Mouse (Mus musculus) intestine, postnatal 0 days (tissue): ENCODE data around the gene Camk2g. TPM values are rescaled to one million over a fixed set of nuclear protein-coding genes. Genes with fewer than 3 reads are reported as not detected.

Experiments used
- ATAC-seq: fragments of 200-750 bp; cut with Nextera tagmentation; 2 replicates; pipeline ENCODE4 v1.8.0; 2017; ENCODE audit warnings: mild to moderate bottlenecking, moderate TSS enrichment, moderate library complexity
- H3K27ac ChIP-seq: fragments of 300-500 bp; sonication (generic); 2 replicates; pipeline ENCODE4 v1.5.1; 2014; ENCODE audit warnings: mild to moderate bottlenecking, low read depth, low read length, moderate library complexity
- H3K27me3 ChIP-seq: fragments of 300-500 bp; sonication (generic); replicated peaks from 2 replicates; pipeline ENCODE4 v1.6.1; 2014; ENCODE audit warnings: low read length, mixed read lengths; ENCODE audit not compliant: control insufficient read depth, insufficient read depth
- H3K36me3 ChIP-seq: fragments of 300-500 bp; sonication (generic); 2 replicates; pipeline ENCODE4 v1.6.1; 2014; ENCODE audit warnings: mild to moderate bottlenecking, moderate library complexity; ENCODE audit not compliant: control insufficient read depth, insufficient read depth
- H3K4me1 ChIP-seq: fragments of 300-500 bp; sonication (generic); replicated peaks from 2 replicates; pipeline ENCODE4 v1.6.1; 2014; ENCODE audit warnings: antibody characterized with exemption, low read length, mixed read lengths; ENCODE audit not compliant: control insufficient read depth, insufficient read depth
- H3K4me2 ChIP-seq: fragments of 300-500 bp; sonication (generic); replicated peaks from 2 replicates; pipeline ENCODE4 v1.6.1; 2014; ENCODE audit warnings: low read depth, mild to moderate bottlenecking, moderate library complexity
- H3K4me3 ChIP-seq: fragments of 300-500 bp; sonication (generic); 2 replicates; pipeline ENCODE4 v1.5.1; 2014; ENCODE audit warnings: low read depth, low read length
- H3K9ac ChIP-seq: fragments of 300-500 bp; sonication (generic); 2 replicates; pipeline ENCODE4 v1.6.1; 2014; ENCODE audit warnings: mild to moderate bottlenecking, low read depth, low read length
- H3K9me3 ChIP-seq: fragments of 300-500 bp; sonication (generic); 2 replicates; pipeline ENCODE4 v1.6.1; 2016; ENCODE audit warnings: mixed run types; ENCODE audit not compliant: control insufficient read depth
- CTCF ChIP-seq: sonication (generic); IDR thresholded peaks from 2 replicates; pipeline ENCODE4 v1.5.1; 2016; ENCODE audit warnings: low read depth, mild to moderate bottlenecking, control low read depth, antibody characterized with exemption, moderate library complexity
- WGBS: fragments of 180-500 bp; shearing (Covaris S2); extraction: QIAGEN DNeasy Blood & Tissue Kit; methylation state at CpG from one replicate; pipeline ENCODE4 v1.1.7; 2014; 5-methylcytosine and 5-hydroxymethylcytosine counted together
- polyA plus RNA-seq: library from polyadenylated mRNA; unstranded; fragments of >200 nt; fragmentation: Nextera tagmentation; extraction: Ambion mirVana; gene quantifications from 2 replicates; pipeline ENCODE4 v1.2.1, GENCODE M21; 2015

Gene Camk2g
- polyA plus RNA-seq, 1 experiment from 2014 or later = 27.6 TPM

GRCm38 (mm10) chr14:20724043-20724442 lies 69.8 kb downstream of the Camk2g start:
- H3K27me3 ChIP-seq = no peaks in the 10 kb centered on the region
- no peak overlapping the region for H3K4me3 ChIP-seq
- 0 out of 2 replicates have a peak, but pooled peaks cover 7% of the 10 kb centered on the region for H3K4me1 ChIP-seq
- peaks cover 92% of the 10 kb centered on the region for H3K36me3 ChIP-seq
- H3K9me3 ChIP-seq = no peaks in the 10 kb centered on the region
- no peak overlapping the region; the same call in 1 of the 2 replicates for H3K27ac ChIP-seq
- ATAC-seq = no peak
- H3K4me2 ChIP-seq = no peak overlapping the region
- WGBS = 12% methylated on average over 5 of the region's 5 CpGs
- H3K9ac ChIP-seq = no peak overlapping the region
- TF ChIP-seq CTCF = peak; percentile 89

GRCm38 (mm10) chr14:20723006-20723405 lies 70.9 kb downstream of the Camk2g start:
- Histone ChIP-seq H3K27me3 (no peaks in the 10 kb centered on the region), H3K4me2 (no peak overlapping the region), H3K4me3 (no peak overlapping the region), H3K36me3 (peaks cover 90% of the 10 kb centered on the region), H3K9me3 (no peaks in the 10 kb centered on the region), H3K9ac (no peak overlapping the region), H3K27ac (no peak overlapping the region), H3K4me1 (0 out of 2 replicates have a peak, but pooled peaks cover 7% of the 10 kb centered on the region)
- TF ChIP-seq CTCF = no peak
- ATAC-seq = no peak
- 92% methylated on average over 12 of the region's 12 CpGs for WGBS

- no peak for TF ChIP-seq CTCF
- no peak overlapping the region for H3K4me3 ChIP-seq
- no peak overlapping the region for H3K4me2 ChIP-seq
- H3K4me1 ChIP-seq = 0 out of 2 replicates have a peak, but pooled peaks cover 7% of the 10 kb centered on the region
- no peak for ATAC-seq
- no peak overlapping the region for H3K9ac ChIP-seq
- WGBS = 90% methylated on average over 4 of the region's 4 CpGs
- H3K9me3 ChIP-seq = no peaks in the 10 kb centered on the region
- H3K36me3 ChIP-seq = peaks cover 91% of the 10 kb centered on the region
- no peaks in the 10 kb centered on the region for H3K27me3 ChIP-seq
- no peak overlapping the region for H3K27ac ChIP-seq
Observed at GRCm38 (mm10) chr14:20721371-20721770, 72.5 kb downstream of the Camk2g start.

GRCm38 (mm10) chr14:20719767-20720166 lies 74.1 kb downstream of the Camk2g start:
- Histone ChIP-seq H3K4me2 (no peak overlapping the region), H3K27ac (no peak overlapping the region), H3K9me3 (no peaks in the 10 kb centered on the region), H3K4me1 (0 out of 2 replicates have a peak, but pooled peaks cover 2% of the 10 kb centered on the region), H3K4me3 (no peak overlapping the region), H3K36me3 (peaks cover 94% of the 10 kb centered on the region), H3K9ac (no peak overlapping the region), H3K27me3 (no peaks in the 10 kb centered on the region)
- no peak for TF ChIP-seq CTCF
- ATAC-seq = no peak
- WGBS = 95% methylated on average over 12 of the region's 12 CpGs

- Histone ChIP-seq H3K27ac (no peak overlapping the region), H3K4me1 (no peaks in the 10 kb centered on the region), H3K9me3 (no peaks in the 10 kb centered on the region), H3K4me2 (no peak overlapping the region), H3K4me3 (no peak overlapping the region), H3K9ac (no peak overlapping the region), H3K36me3 (peaks cover 95% of the 10 kb centered on the region), H3K27me3 (no peaks in the 10 kb centered on the region)
- no peak for TF ChIP-seq CTCF
- WGBS = 92% methylated on average over 10 of the region's 10 CpGs
- no peak for ATAC-seq
Observed at GRCm38 (mm10) chr14:20718443-20718842, 75.4 kb downstream of the Camk2g start.

- H3K4me3 ChIP-seq = no peak overlapping the region
- no peak for TF ChIP-seq CTCF
- peak overlapping the region; percentile 27; the same call in 1 of the 2 replicates for H3K4me2 ChIP-seq
- H3K27ac ChIP-seq = peak overlapping the region; percentile 82
- H3K27me3 ChIP-seq = no peaks in the 10 kb centered on the region
- no peaks in the 10 kb centered on the region for H3K4me1 ChIP-seq
- peak; percentile 74 for ATAC-seq
- peaks cover 78% of the 10 kb centered on the region for H3K36me3 ChIP-seq
- H3K9ac ChIP-seq = peak overlapping the region; percentile 37; the same call in 1 of the 2 replicates
- 34% methylated on average over 11 of the region's 11 CpGs for WGBS
- H3K9me3 ChIP-seq = no peaks in the 10 kb centered on the region
Observed at GRCm38 (mm10) chr14:20713832-20714231, 80.1 kb downstream of the Camk2g start.
